Mouse (Mus musculus): ENCODE data around the gene Cacna1e. TPM values are rescaled to one million over a fixed set of nuclear protein-coding genes. Genes with fewer than 3 reads are reported as not detected.

The Cacna1e gene
- total RNA-seq (2021), result under 1 TPM; 0.05 to 0.19 TPM
- long read RNA-seq, experiment 1, result 0 reads
- long read RNA-seq, experiment 2, result 0 reads

DNA sequence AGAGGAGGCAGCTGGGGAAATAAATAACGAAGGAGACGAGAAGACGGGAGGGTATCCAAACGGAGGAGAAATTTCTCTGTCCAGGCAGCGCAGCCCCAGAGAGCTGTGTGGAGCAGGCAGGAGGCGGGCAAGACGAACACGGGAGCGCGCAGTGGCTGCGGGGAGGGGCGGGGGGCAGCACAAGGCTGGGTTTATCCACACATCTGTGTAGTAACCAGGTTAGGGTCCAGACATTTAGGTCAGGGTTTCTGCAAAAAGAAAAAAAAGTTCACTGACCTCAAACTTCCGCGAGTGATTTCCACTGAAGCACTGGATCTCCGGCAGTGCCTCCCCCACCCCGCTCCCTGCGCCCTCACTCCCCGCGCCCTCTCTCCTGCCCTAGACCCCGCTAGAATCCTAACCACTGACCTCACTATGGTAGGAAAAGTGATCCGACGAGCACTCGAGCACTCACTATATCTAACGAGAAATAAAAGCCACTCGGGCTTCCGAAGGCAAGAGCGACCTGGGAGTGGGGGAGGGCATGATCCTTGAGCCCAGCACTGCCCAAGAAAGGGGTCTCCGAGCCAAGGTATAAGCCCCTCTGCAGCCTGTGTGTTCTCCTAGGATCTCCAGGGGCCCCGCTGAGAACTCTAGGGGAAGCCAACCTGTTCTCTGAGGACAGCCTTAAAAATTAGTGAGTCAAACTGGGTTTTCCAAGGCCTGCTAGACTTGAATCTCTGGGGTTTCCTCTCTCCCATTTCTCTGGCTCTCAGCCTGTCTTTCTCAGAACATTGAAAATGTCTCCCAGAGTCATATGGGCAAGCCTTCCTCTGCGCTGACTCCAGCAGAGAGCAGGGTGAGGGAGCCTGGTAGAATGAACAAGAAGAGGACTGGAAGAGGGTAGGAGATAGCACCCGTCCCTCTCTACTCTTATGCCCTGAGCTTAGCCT is at the start of gene Cacna1e:
TSS of gene Cacna1e (minus strand) at position 227 of the 932 bp plus-strand sequence.
- no peak for DNase-seq

DNA sequence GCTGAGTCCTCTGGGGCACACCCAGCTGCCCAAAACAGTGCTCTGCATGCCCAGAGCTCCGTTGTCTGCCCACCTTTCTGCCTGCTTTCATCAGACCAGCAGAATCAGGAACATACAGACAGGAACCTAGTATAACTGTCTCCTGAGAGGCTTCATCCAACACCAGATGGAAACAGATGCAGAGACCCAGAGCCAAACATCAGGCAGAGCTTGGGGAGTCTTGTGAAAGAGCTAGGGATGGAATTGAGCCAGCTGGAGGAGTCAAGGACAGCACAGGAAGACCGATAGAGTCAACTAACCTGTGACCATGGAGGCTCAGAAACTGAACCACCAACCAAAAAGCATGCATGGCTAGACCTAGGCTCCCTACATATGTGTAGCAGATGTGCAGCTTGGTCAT is 34.1 kb upstream of the Cacna1e start:
- DNase-seq, result no peak

- DNase-seq, result no peak
Observed at GRCm38 (mm10) chr1:154917438-154917837, 33.1 kb upstream of the Cacna1e start.

DNA sequence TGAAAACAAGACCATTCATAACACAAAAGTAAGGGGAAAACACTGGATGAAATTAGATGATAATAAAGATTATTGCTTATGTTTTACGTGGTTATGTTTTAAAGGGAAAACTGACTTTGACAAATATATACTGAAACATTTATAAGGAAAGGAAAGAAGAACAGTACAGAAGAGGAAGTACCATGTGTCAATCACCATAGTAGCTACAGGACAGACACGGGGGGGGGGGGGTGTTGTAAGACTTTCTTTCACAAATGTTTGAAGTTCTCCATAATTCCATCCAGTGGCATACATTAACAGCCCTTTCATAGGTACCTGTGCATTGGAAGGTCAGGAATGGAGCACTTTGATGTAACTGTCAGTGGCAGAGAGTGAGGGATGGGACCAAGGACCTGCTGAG is 25.3 kb upstream of the Cacna1e start:
- DNase-seq, result no peak

- no peak for DNase-seq
Observed at GRCm38 (mm10) chr1:154897390-154897789, 13.1 kb upstream of the Cacna1e start.

- no peak for DNase-seq
Observed at GRCm38 (mm10) chr1:154890244-154890643, 5.9 kb upstream of the Cacna1e start.

DNA sequence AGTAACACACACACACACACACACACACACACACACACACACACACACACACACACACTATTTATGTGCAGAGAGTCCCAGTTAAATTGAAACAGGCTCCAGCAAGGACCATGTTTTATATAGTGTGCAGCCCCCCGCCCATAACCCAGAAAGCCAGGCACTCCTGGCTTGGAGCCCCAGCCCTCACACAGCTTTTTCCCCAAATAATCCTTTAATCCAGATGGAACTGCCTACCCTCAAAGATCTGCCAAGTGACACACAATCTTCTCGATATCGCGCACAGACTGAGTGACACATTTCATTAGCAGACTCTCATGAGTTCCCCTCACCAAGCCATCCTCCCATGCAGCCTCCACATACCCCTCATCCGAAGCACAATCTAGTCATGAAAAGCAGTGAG is 4.2 kb upstream of the Cacna1e start:
- no peak for DNase-seq

- no peak for DNase-seq
Observed at GRCm38 (mm10) chr1:154888018-154888417, 3.7 kb upstream of the Cacna1e start.

DNA sequence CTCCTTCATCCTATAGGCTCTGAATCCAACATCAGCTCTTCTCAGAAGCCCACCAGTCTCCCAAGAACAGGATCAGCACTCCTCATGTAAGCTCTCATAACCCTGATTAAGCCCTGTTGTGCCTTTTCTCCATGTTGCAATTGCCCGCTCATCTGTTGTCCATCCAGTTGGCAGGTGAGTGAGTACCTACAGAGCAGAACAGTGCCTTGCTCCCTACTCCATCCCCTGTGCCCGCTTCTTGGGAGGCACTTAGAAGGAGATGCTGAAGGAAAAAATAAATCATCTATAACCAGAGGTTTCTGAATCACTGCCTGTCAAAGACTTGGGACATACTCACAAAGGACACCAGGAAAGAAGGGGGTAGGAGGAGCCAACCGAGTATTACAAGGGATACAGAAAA is 3.2 kb upstream of the Cacna1e start:
- no peak for DNase-seq

GRCm38 (mm10) chr1:154886611-154887010 is 2.3 kb upstream of the Cacna1e start:
- no peak for DNase-seq

GRCm38 (mm10) chr1:154885207-154885548 is 877 bp upstream of the Cacna1e start:
- DNase-seq, result no peak

DNA sequence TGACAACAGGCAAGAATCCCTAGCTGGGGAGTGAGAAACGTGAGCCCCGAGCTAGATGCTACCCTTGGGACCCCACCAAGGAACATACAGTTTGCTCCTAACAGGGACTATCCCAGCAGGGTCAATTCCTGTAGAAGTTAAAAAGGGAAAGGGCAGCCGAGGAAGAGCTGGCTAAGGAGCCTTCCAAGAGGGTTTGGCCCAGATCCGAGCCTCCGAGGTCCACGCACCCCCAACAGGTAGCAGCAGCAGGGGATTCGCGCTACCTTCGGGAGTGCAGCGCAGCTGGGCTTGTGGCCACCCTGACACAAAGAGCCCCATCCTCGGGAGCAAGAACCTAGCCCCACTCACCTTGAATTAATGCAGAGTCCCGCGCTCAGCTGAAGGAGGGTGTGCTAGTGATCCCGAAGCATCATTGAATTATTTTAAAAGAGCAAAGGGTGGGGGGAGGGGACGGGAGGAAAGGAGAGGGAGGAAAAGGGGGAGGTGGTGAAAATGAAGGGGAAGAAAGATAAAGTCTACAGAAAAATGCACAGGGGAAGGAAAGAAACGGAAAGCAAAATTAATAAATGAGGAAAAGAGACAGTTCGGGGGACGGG is 607 bp downstream of the Cacna1e start:
- DNase-seq, result no peak

- no peak for DNase-seq
Observed at GRCm38 (mm10) chr1:154865981-154866380, 18.3 kb downstream of the Cacna1e start.

DNA sequence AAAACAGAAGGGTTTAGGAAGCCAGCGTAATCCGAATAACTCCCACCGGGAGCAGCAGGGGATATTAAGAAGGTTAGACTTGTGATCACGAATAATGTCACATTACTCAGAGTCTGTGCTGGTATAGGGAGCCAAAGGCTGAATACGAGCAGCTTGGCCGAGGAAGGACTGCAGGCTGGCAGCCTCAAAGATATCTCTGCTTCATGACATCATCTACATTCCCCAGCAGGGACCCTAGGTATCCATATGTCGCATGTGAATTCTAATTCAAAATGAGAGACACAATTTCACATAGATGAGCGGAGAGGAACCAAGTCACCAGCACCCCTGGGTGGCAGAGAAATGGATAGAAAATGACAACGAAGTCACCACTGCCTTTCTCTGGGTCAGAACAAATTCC is 22.9 kb downstream of the Cacna1e start:
- no peak for DNase-seq

- no peak for DNase-seq
Observed at GRCm38 (mm10) chr1:154854564-154854963, 29.7 kb downstream of the Cacna1e start.

DNA sequence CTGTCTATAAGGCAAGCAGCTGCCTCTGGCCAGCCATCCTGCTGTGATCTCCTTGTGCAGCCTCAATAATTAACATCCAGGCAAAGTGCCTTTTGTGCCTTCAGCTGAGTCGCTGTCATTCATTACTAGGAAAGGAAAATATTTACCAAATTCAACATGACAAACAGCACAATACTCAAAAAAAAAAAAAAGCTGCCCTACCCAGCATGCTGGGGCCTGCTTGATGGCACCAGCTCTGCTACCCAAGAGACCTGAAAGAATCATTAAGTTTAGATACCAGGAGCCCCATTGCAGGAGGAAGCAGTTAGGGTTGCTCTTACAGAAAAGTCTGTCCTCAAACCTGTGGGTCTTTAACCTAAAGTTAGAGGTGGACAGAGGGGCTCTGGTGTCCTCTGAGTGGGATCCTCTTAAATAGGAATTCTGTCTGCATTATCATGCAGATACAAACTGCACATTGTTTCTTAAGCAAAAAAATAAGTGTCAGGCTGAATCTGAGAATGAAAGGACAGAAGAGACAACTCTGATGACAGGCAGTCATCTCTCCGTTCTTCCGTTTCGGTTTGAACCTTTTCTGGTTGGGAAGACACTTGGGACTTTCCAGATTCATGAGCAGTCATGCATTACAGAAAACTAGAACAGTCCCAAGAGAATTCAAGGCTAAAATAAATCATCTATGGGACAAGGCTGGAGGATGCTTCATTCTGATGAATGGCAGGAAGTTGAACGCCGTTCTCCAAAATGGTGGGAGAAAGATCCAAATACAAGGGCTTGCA is 33.6 kb downstream of the Cacna1e start:
- DNase-seq, result no peak

DNA sequence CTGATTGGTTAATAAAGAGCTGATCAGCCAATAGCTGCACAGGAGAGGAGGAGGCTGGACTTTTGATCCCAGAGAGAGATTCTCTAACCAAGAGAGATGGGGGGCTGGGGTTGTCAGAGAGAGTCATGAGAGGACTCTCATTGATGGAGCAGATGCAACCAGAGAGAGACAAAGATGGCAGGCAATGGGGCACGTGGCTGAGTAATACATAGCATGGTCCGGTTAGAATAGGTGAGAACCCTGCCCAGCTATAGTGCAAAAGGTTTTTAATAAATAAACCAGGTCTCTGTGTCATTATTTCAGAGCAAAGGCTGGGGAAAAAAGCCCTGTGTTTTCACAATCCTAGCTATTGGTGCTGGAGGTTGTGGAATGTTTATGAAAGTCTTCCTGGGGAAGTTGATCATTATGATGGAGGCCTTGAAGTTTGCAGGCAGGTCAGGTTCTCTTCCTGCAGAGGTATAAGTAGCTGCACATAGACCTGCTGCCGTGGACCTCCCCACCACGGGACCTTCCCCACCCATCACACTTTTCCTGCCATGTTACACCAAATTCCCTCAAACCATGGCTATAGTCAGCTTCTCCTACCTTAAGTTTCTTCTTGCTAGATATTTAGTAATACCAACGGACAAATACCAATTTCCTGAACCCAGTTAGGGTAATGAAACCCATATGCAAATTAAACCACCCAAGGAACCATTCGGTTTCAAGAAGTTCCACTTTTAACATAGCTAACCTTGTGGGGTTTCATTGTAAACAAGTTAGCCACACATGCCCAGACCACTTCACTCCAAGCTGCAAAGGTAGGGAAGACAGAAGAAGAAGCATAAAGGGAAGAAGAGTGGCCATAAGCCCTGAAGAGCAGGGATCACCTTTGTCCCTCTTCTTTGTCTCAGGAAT is 35.4 kb downstream of the Cacna1e start:
- DNase-seq, result no peak

DNA sequence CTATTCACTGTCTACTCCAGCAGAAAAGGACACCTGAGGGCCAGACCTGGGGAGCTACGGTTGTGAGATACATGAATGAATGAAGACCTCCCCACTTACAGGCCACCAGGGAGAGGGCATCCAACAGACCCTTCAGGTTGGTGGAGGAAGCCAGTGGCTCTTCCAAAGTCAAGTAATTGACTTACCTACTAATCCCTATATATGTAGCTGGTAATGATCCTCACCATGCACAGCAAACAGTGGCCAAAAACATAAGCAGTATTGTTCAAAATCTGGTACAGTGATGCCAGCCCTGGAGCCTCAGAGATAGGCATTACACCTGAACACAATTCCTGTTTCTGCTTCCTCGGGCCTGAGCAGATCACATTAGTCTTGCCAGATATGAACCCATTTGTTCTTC is 37.4 kb downstream of the Cacna1e start:
- no peak for DNase-seq

- DNase-seq, result no peak
Observed at GRCm38 (mm10) chr1:154843427-154843826, 40.9 kb downstream of the Cacna1e start.

- no peak for DNase-seq
Observed at GRCm38 (mm10) chr1:154842336-154842735, 42.0 kb downstream of the Cacna1e start.

- no peak for DNase-seq
Observed at GRCm38 (mm10) chr1:154841057-154841630, 43.2 kb downstream of the Cacna1e start.
